Mouse (Mus musculus) lung, postnatal 0 days (tissue): ENCODE results near the gene Med27. TPM values are rescaled to one million over a fixed set of nuclear protein-coding genes. Genes with fewer than 3 reads are reported as not detected.

Experiments
- ATAC-seq: fragments of 200-750 bp; cut with Nextera tagmentation; 2 replicates; pipeline ENCODE4 v1.8.0; 2017; ENCODE audit warnings: moderate library complexity
- DNase-seq: peaks from one replicate; pipeline ENCODE4 v3.0.0-alpha.2; 2016; ENCODE audit warnings: low spot score
- H3K27ac ChIP-seq: fragments of 300-500 bp; sonication (generic); 2 replicates; pipeline ENCODE4 v1.5.1; 2014; ENCODE audit warnings: antibody characterized with exemption, mild to moderate bottlenecking, low read length, mixed read lengths
- H3K27me3 ChIP-seq: fragments of 300-500 bp; sonication (generic); replicated peaks from 2 replicates; pipeline ENCODE4 v1.6.1; 2014; ENCODE audit warnings: low read length, mixed read lengths; ENCODE audit not compliant: insufficient read depth
- H3K36me3 ChIP-seq: fragments of 300-500 bp; sonication (generic); 2 replicates; pipeline ENCODE4 v1.6.1; 2014; ENCODE audit warnings: low read length, mixed read lengths; ENCODE audit not compliant: insufficient read depth
- H3K4me1 ChIP-seq: fragments of 300-500 bp; sonication (generic); 2 replicates; pipeline ENCODE4 v1.6.1; 2014; ENCODE audit warnings: antibody characterized with exemption, low read depth, low read length, mixed read lengths; ENCODE audit not compliant: insufficient read depth
- H3K4me2 ChIP-seq: fragments of 300-500 bp; sonication (generic); replicated peaks from 2 replicates; pipeline ENCODE4 v1.6.1; 2014; ENCODE audit warnings: low read depth, mild to moderate bottlenecking, low read length, moderate library complexity, mixed read lengths
- H3K4me3 ChIP-seq: fragments of 300-500 bp; sonication (generic); 2 replicates; pipeline ENCODE4 v1.5.1; 2014; ENCODE audit warnings: low read depth, low read length
- H3K9ac ChIP-seq: fragments of 300-500 bp; sonication (generic); replicated peaks from 2 replicates; pipeline ENCODE4 v1.6.1; 2014; ENCODE audit warnings: low read depth, mild to moderate bottlenecking
- H3K9me3 ChIP-seq: fragments of 300-500 bp; sonication (generic); 2 replicates; pipeline ENCODE4 v1.6.1; 2016; ENCODE audit warnings: low read length, mixed read lengths
- CTCF ChIP-seq: IDR thresholded peaks from 2 replicates; pipeline ENCODE4 v1.5.1; 2016; ENCODE audit warnings: antibody characterized with exemption, mild to moderate bottlenecking
- EP300 ChIP-seq: IDR thresholded peaks from 2 replicates; pipeline ENCODE4 v1.6.1; 2016; ENCODE audit warnings: antibody characterized with exemption, mild to moderate bottlenecking, control low read depth
- WGBS: fragments of 180-500 bp; shearing (Covaris S2); extraction: QIAGEN DNeasy Blood & Tissue Kit; methylation state at CpG from one replicate; pipeline ENCODE4 v1.1.7; 2014; 5-methylcytosine and 5-hydroxymethylcytosine counted together
- polyA plus RNA-seq: library from polyadenylated mRNA; unstranded; fragments of >200 nt; fragmentation: Nextera tagmentation; extraction: Ambion mirVana; gene quantifications from 2 replicates; pipeline ENCODE4 v1.2.1, GENCODE M21; 2015

Med27 gene
- polyA plus RNA-seq, 1 experiment from 2014 or later, result 37.1 TPM

- TF ChIP-seq CTCF (no peak), EP300 (no peak)
- Histone ChIP-seq H3K4me3 (no peak overlapping the region), H3K9me3 (no peaks in the 10 kb centered on the region), H3K36me3 (no peaks in the 10 kb centered on the region), H3K9ac (no peak overlapping the region), H3K27ac (no peak overlapping the region), H3K4me2 (no peak overlapping the region), H3K27me3 (no peaks in the 10 kb centered on the region), H3K4me1 (no peaks in the 10 kb centered on the region)
- DNase-seq (no peak), ATAC-seq (no peak)
- 79% methylated on average over 13 of the region's 13 CpGs for WGBS
These were observed 142.0 kb downstream of the Med27 start for GRCm38 (mm10) chr2:29488379-29489236.

- Histone ChIP-seq H3K4me1 (no peaks in the 10 kb centered on the region), H3K9ac (no peak overlapping the region), H3K27ac (no peak overlapping the region), H3K36me3 (no peaks in the 10 kb centered on the region), H3K9me3 (no peaks in the 10 kb centered on the region), H3K27me3 (no peaks in the 10 kb centered on the region), H3K4me3 (no peak overlapping the region), H3K4me2 (no peak overlapping the region)
- DNase-seq (no peak), ATAC-seq (no peak)
- 84% methylated on average over 6 of the region's 6 CpGs for WGBS
- TF ChIP-seq EP300 (no peak), CTCF (no peak)
These were observed 145.0 kb downstream of the Med27 start for GRCm38 (mm10) chr2:29491656-29492055.

GRCm38 (mm10) chr2:29493396-29494031 is 146.9 kb downstream of the Med27 start:
- WGBS, result 60% methylated on average over 9 of the region's 9 CpGs
- Histone ChIP-seq H3K4me3 (no peak overlapping the region), H3K27me3 (no peaks in the 10 kb centered on the region), H3K9me3 (no peaks in the 10 kb centered on the region), H3K4me2 (no peak overlapping the region), H3K4me1 (no peaks in the 10 kb centered on the region), H3K9ac (no peak overlapping the region), H3K36me3 (no peaks in the 10 kb centered on the region), H3K27ac (no peak overlapping the region)
- no peak for TF ChIP-seq EP300
- no peak for TF ChIP-seq CTCF
- no peak for ATAC-seq
- no peak for DNase-seq

- no peak overlapping the region for H3K27ac ChIP-seq
- no peak for TF ChIP-seq CTCF
- no peak for TF ChIP-seq EP300
- H3K36me3 ChIP-seq, result no peaks in the 10 kb centered on the region
- H3K4me2 ChIP-seq, result no peak overlapping the region
- H3K27me3 ChIP-seq, result no peaks in the 10 kb centered on the region
- H3K9me3 ChIP-seq, result no peaks in the 10 kb centered on the region
- no peak for ATAC-seq
- H3K4me3 ChIP-seq, result no peak overlapping the region
- 90% methylated on average over 2 of the region's 2 CpGs for WGBS
- H3K9ac ChIP-seq, result no peak overlapping the region
- DNase-seq, result no peak
- H3K4me1 ChIP-seq, result no peaks in the 10 kb centered on the region
These were observed 148.7 kb downstream of the Med27 start for GRCm38 (mm10) chr2:29495271-29495670.

GRCm38 (mm10) chr2:29500601-29501350 is 154.2 kb downstream of the Med27 start:
- Histone ChIP-seq H3K4me2 (no peak overlapping the region), H3K27me3 (no peaks in the 10 kb centered on the region), H3K36me3 (no peaks in the 10 kb centered on the region), H3K9ac (no peak overlapping the region), H3K9me3 (no peaks in the 10 kb centered on the region), H3K4me3 (no peak overlapping the region), H3K27ac (no peak overlapping the region), H3K4me1 (no peaks in the 10 kb centered on the region)
- ATAC-seq (no peak), DNase-seq (no peak)
- TF ChIP-seq EP300 (no peak), CTCF (no peak)
- 79% methylated on average over 9 of the region's 9 CpGs for WGBS

DNA sequence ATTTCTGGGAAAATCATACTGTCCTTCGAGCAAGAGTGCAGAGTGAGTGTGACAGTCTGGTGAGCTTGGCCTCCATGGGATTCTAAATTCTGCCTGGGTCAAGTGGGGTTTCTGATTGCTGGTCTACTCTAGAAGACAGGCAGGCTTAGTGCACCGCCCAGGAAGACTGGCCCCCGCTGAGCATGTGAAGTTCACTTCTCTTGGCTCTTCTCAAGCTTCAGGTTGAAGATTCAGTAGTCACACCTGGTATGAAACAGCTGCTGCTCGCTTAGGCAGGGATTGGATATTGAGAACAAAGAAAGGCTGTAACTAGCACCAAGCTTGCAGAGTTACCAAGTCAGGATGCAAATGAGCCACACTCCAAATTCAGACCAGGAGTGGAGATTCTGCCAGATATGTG is 154.8 kb downstream of the Med27 start:
- Histone ChIP-seq H3K27me3 (no peaks in the 10 kb centered on the region), H3K4me1 (no peaks in the 10 kb centered on the region), H3K4me2 (no peak overlapping the region), H3K4me3 (no peak overlapping the region), H3K9me3 (no peaks in the 10 kb centered on the region), H3K36me3 (no peaks in the 10 kb centered on the region), H3K27ac (no peak overlapping the region), H3K9ac (no peak overlapping the region)
- ATAC-seq (no peak), DNase-seq (no peak)
- WGBS, result 84% methylated on average over 4 of the region's 4 CpGs
- TF ChIP-seq CTCF, result no peak
- TF ChIP-seq EP300, result no peak
